Mouse (Mus musculus): ENCODE measurements around the gene Nlrp4c.

DNA sequence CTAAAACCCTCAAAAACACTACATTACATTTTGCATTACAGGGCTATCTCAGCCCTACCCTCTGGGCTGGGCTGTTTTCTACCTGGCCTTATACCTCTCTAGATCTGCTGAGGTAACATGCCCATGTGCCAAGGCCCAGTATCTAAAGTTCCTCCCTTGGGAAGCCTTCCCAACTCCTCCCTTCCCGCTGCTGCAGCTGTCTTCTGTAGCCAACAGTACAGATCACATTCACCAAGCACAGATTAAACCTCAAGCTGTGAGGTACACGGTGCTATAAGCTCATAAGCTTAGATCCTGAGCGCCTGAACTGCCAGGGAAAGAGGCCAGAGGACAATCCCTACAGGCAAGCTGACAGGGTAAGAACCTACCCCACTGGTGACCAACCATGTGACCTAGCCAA is 107.1 kb downstream of the Nlrp4c start:
- no peak for TF ChIP-seq CTCF (IDR thresholded peaks at IDR 0.05; ENCODE audit: extremely low read depth, insufficient read depth, low read length)
- TF ChIP-seq POLR2A (IDR thresholded peaks at IDR 0.05; ENCODE audit: extremely low read depth, insufficient read depth, low read length): no peak

All from cortical plate, adult 2 months (tissue).